Mouse (Mus musculus) C2C12 (cell line): ENCODE data around the gene Racgap1.

ENCODE experiments used
- CTCF ChIP-seq: IDR thresholded peaks from one replicate; pipeline ENCODE4 v1.5.1; 2011; ENCODE audit not compliant: control insufficient read depth, insufficient read depth, insufficient read length
- MYOD1 ChIP-seq: IDR thresholded peaks from one replicate; pipeline ENCODE4 v1.6.1; 2011; ENCODE audit warnings: low read depth; ENCODE audit not compliant: control insufficient read depth, insufficient read length
- USF1 ChIP-seq: IDR thresholded peaks from one replicate; pipeline ENCODE4 v1.6.1; 2011; ENCODE audit warnings: low read depth, mild to moderate bottlenecking, control low read depth, moderate library complexity

GRCm38 (mm10) chr15:99602206-99602820 lies 49.1 kb downstream of the Racgap1 start:
- TF ChIP-seq USF1 (no peak), CTCF (no peak), MYOD1 (no peak)
